Mouse (Mus musculus) midbrain, embryonic 10.5 days (tissue): ENCODE measurements at regions not wholly inside any gene's neighbourhood (a gene's known extent, or its start where the extent isn't known, plus 50 kb on each side); places are given as distances from the start of the nearest gene placed in this dataset.

Experiments used
- DNase-seq: peaks from one replicate; pipeline ENCODE4 v3.0.0-alpha.2; 2017; ENCODE audit warnings: low spot score
- H3K27ac ChIP-seq: fragments of 300-500 bp; sonication (generic); replicated peaks from 2 replicates; pipeline ENCODE4 v1.5.1; 2016; ENCODE audit warnings: mild to moderate bottlenecking
- H3K27me3 ChIP-seq: fragments of 300-500 bp; sonication (generic); 2 replicates; pipeline ENCODE4 v1.6.1; 2016; ENCODE audit warnings: low read depth, mild to moderate bottlenecking; ENCODE audit not compliant: poor library complexity, severe bottlenecking
- H3K36me3 ChIP-seq: fragments of 300-500 bp; sonication (generic); 2 replicates; pipeline ENCODE4 v1.6.1; 2016; ENCODE audit warnings: mild to moderate bottlenecking, moderate library complexity
- H3K4me1 ChIP-seq: fragments of 300-500 bp; sonication (generic); 2 replicates; pipeline ENCODE4 v1.6.1; 2016
- H3K4me3 ChIP-seq: fragments of 300-500 bp; sonication (generic); 2 replicates; pipeline ENCODE4 v1.5.1; 2016; ENCODE audit warnings: mild to moderate bottlenecking, moderate library complexity
- H3K9me3 ChIP-seq: fragments of 300-500 bp; sonication (generic); replicated peaks from 2 replicates; pipeline ENCODE4 v1.6.1; 2016; ENCODE audit warnings: mild to moderate bottlenecking
- WGBS: fragments of 180-500 bp; shearing (Covaris S2); methylation state at CpG from one replicate; pipeline ENCODE4 v1.1.7; 2016; 5-methylcytosine and 5-hydroxymethylcytosine counted together

- H3K27ac ChIP-seq: no peak overlapping the region
- 37% methylated on average over 5 of the region's 5 CpGs for whole genome bisulfite sequencing
Measured at GRCm38 (mm10) chr4:45657350-45657978, 125.2 kb upstream of the Shb start.

GRCm38 (mm10) chr4:45655780-45656179 lies 123.5 kb upstream of the Shb start:
- H3K27ac ChIP-seq: no peak overlapping the region
- H3K4me1 ChIP-seq: peaks cover 36% of the 10 kb centered on the region
- 64% methylated on average over 5 of the region's 5 CpGs for WGBS
- peaks cover 38% of the 10 kb centered on the region for H3K27me3 ChIP-seq
- no peak overlapping the region for H3K4me3 ChIP-seq
- no peak for DNase-seq
- no peaks in the 10 kb centered on the region for H3K9me3 ChIP-seq
- H3K36me3 ChIP-seq: no peaks in the 10 kb centered on the region

More at GRCm38 (mm10) chr4:45657350-45657978, 125.2 kb upstream of the Shb start:
- DNase-seq: no peak
- H3K27me3 ChIP-seq: peaks cover 37% of the 10 kb centered on the region
- H3K9me3 ChIP-seq: no peaks in the 10 kb centered on the region
- H3K36me3 ChIP-seq: no peaks in the 10 kb centered on the region
- H3K4me3 ChIP-seq: no peak overlapping the region
- peaks cover 36% of the 10 kb centered on the region for H3K4me1 ChIP-seq

DNA sequence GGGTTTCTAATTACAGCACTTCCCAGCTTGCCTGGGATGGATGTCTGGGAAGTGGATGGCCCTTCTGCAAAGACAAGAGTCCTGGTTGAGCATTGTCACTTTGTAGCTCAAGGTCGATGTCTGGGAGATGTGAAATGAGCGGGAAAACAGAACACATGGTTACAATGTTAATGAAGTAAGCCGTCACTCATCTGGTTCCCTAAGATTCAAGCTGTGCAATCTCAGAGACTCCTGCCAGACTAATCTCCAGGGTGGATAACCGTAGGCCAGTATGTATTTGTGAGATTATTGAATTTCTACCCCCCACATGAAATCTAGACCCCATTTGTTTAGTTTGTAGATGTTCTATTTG lies 122.5 kb upstream of the Shb start:
- H3K27ac ChIP-seq: peak overlapping the region; percentile 60; the same call in 1 of the 2 replicates
- no peaks in the 10 kb centered on the region for H3K9me3 ChIP-seq
- peak overlapping the region; percentile 26 for H3K4me3 ChIP-seq
- DNase-seq: no peak
- WGBS: 8% methylated on average over 4 of the region's 4 CpGs
- H3K36me3 ChIP-seq: no peaks in the 10 kb centered on the region
- H3K27me3 ChIP-seq: peaks cover 38% of the 10 kb centered on the region
- H3K4me1 ChIP-seq: peaks cover 36% of the 10 kb centered on the region

DNA sequence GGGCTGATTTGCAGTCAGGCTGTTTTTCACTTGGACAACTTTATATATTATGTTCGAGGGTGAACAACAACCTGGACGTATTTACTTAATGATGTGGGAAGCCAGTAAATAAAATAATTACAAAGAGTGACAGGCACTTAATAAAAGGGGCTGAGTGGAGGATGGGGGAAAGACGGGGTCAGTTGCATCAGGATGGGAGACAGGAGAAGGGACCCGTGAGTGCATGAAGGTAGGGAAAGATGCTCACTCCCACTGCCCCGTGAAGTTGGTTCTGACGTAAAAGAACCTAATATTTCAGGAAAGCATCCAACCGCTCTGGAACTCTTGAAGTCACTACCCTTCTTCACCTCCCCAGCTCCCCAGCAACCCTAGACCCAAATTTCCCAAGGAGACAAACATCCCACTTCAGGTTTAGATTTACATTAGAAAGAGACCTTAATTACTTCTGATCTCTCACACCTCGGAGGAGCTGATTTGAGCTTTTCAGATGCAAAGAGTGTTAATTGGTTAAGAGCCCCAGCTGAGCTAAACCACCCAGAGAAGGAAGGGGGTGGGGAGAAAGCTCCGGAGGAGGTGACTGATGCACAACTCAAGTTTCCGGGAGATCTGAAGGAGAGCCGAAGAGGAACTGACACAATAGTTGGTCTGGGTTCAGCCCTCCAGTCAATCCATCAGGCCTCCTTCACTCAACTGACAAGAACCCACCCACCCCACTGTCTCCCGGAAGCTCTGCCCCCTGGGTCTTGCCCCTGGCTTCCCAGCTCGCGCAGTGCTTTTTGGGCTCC lies 121.9 kb upstream of the Shb start:
- Histone ChIP-seq H3K27ac (peak overlapping the region; percentile 60; the same call in 1 of the 2 replicates), H3K36me3 (no peaks in the 10 kb centered on the region), H3K4me1 (peaks cover 36% of the 10 kb centered on the region), H3K4me3 (peak overlapping the region; percentile 26), H3K27me3 (peaks cover 38% of the 10 kb centered on the region), H3K9me3 (no peaks in the 10 kb centered on the region)
- peak; percentile 54 for DNase-seq
- WGBS: 4% methylated on average over 14 of the region's 14 CpGs

DNA sequence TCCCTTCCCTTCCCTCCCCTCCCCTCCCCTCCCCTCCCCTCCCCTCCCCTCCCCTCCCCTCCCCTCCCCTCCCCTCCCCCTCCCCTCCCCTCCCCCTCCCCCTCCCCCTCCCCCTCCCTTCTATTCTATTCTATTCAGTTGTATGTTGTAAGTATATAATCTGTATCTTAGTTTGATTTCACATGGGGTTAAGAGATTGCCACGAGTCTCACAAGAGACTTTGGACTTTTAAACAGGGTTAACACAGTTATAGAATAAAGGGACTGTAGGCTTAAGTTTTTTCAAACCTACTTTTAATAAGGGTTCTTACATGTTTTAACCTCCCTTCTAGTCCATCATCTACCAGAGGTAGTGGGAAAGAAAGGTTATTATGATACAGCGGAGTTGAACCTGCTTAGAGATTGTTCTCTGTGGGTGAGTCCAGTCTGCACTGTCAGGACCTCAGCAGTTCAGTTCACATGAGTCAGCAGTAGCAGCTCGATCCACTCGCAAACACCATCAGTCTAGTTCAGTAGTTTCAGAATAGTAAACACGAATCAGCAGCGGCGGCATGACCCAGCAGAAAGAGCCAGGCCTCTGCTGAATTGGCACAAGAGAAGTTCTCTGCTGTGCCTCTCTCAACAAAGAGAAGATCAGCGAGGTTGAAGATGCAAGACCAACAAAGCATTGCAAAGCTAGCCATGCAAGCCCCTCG lies 116.8 kb upstream of the Shb start:
- Histone ChIP-seq H3K27ac (no peak overlapping the region), H3K4me1 (peaks cover 16% of the 10 kb centered on the region), H3K27me3 (peaks cover 15% of the 10 kb centered on the region; the same call in 1 of the 2 replicates), H3K9me3 (no peaks in the 10 kb centered on the region), H3K4me3 (no peak overlapping the region), H3K36me3 (no peaks in the 10 kb centered on the region)
- no peak for DNase-seq
- 91% methylated on average over 9 of the region's 9 CpGs for WGBS

DNA sequence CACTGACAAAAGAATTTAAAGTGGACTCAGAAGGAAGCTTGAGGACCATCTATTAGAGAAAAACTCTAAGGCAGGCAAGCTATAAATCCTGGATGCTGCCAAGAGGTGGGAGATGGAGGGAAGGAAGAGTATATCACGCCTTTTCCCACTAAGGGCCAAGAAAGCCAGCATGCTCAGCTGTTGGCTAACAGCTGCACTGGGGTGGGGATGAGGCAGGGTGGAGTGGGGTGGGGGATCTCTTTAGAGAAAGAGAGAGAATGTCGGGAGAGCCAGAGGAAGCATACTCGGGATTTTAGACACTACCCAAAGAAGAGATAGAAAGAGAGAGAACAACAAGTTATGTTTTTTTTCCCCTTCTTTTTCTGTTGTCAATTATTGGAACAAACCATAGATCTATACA lies 115.2 kb upstream of the Shb start:
- no peak for DNase-seq
- no peak overlapping the region for H3K27ac ChIP-seq
- H3K27me3 ChIP-seq: peaks cover 9% of the 10 kb centered on the region; the same call in 1 of the 2 replicates
- no peaks in the 10 kb centered on the region for H3K36me3 ChIP-seq
- 88% methylated on average over 3 of the region's 3 CpGs for WGBS
- H3K4me1 ChIP-seq: peaks cover 14% of the 10 kb centered on the region
- H3K9me3 ChIP-seq: no peaks in the 10 kb centered on the region
- no peak overlapping the region for H3K4me3 ChIP-seq

GRCm38 (mm10) chr4:45642604-45643003 lies 110.3 kb upstream of the Shb start:
- Histone ChIP-seq H3K9me3 (no peaks in the 10 kb centered on the region), H3K4me3 (no peak overlapping the region), H3K36me3 (no peaks in the 10 kb centered on the region), H3K27me3 (peaks cover 5% of the 10 kb centered on the region; the same call in 1 of the 2 replicates), H3K4me1 (peaks cover 36% of the 10 kb centered on the region), H3K27ac (no peak overlapping the region)
- DNase-seq: no peak
- whole genome bisulfite sequencing: 79% methylated on average over 10 of the region's 10 CpGs

DNA sequence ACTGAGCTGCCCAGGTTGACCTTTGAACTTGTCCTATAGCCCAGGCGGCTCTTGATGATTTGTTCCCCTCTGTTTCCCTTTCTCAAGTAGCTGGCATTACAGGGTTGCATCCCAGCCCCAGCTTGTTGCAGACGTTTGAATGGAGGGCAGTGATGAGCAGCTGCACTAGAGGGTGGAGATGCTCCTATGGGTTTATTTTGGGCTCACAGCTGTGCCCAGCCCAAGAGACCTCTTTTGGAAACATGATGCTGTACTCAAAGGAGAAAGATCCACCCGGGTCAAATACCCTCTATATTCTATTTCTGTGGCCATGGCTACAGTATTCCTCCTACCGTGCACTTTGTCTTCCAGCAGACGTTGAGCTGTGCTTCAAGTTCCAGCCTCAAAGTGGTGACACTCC lies 109.0 kb upstream of the Shb start:
- no peak overlapping the region for H3K4me3 ChIP-seq
- H3K4me1 ChIP-seq: peaks cover 38% of the 10 kb centered on the region
- peaks cover 5% of the 10 kb centered on the region; the same call in 1 of the 2 replicates for H3K27me3 ChIP-seq
- H3K27ac ChIP-seq: no peak overlapping the region
- WGBS: 63% methylated on average over 5 of the region's 5 CpGs
- H3K9me3 ChIP-seq: peaks cover 6% of the 10 kb centered on the region
- DNase-seq: no peak
- no peaks in the 10 kb centered on the region for H3K36me3 ChIP-seq

GRCm38 (mm10) chr4:45640713-45641112 lies 108.4 kb upstream of the Shb start:
- 89% methylated on average over 11 of the region's 11 CpGs for WGBS
- peaks cover 5% of the 10 kb centered on the region; the same call in 1 of the 2 replicates for H3K27me3 ChIP-seq
- peaks cover 38% of the 10 kb centered on the region for H3K4me1 ChIP-seq
- DNase-seq: no peak
- H3K36me3 ChIP-seq: no peaks in the 10 kb centered on the region
- H3K27ac ChIP-seq: no peak overlapping the region
- peaks cover 9% of the 10 kb centered on the region for H3K9me3 ChIP-seq
- no peak overlapping the region for H3K4me3 ChIP-seq

DNA sequence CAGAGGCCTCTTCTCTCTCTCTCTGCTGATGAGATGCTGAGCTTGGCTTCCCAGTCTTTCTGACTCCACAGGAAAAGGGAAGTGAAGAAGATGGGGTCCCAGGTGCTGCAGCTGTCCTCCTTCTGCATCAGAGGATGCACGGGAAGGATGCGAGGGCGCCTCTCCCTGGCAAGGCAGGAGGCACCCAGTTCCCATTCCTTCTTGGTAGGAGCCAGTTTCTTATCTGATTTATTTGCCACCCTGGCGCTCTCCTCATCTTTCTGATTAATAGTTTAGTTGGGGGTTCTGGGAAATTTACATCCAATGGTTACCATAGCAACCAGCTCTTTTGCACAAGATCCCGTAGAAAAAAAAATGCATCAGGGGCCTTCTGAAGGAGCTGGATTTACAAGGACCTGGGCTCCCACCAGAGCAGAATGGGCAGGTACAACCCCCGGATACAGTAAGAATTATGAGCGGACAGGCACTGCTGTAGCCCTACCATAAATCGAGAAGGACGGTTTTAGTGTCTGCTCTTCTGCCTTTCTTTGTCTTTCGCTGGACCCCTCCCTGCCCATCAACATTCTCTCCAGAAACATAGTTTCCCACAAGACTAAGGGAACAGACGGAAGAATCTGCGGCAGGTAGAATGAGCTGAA lies 107.2 kb upstream of the Shb start:
- Histone ChIP-seq H3K27me3 (peaks cover 5% of the 10 kb centered on the region; the same call in 1 of the 2 replicates), H3K4me1 (peaks cover 32% of the 10 kb centered on the region), H3K9me3 (peaks cover 9% of the 10 kb centered on the region), H3K36me3 (no peaks in the 10 kb centered on the region), H3K27ac (no peak overlapping the region), H3K4me3 (no peak overlapping the region)
- DNase-seq: no peak
- WGBS: 86% methylated on average over 12 of the region's 12 CpGs

DNA sequence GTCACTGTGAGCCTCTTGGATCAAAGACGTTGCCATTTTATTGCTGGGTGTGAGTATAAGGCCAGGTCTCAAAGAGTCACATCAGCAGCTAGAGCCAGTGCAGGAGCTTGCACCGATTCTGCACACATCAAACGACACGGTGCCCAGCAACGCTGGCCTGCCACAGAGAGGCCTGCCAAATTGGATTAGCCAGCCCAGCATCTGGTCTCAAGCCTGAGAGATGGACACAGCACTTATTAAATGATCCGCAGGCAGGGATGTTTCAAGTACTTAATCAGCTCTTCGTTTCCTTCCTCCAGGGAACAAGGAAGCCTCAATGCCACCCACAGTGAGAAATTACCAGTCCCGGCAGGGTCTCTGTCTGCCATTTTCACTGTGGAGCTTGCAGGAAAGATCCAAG lies 106.1 kb upstream of the Shb start:
- H3K4me3 ChIP-seq: no peak overlapping the region
- H3K4me1 ChIP-seq: peaks cover 24% of the 10 kb centered on the region
- H3K36me3 ChIP-seq: no peaks in the 10 kb centered on the region
- H3K27me3 ChIP-seq: peaks cover 5% of the 10 kb centered on the region; the same call in 1 of the 2 replicates
- H3K9me3 ChIP-seq: peaks cover 9% of the 10 kb centered on the region
- 33% methylated on average over 8 of the region's 8 CpGs for WGBS
- H3K27ac ChIP-seq: peak overlapping the region; percentile 49
- DNase-seq: peak; percentile 37

GRCm38 (mm10) chr4:45631276-45632045 lies 99.2 kb upstream of the Shb start:
- no peak overlapping the region for H3K4me3 ChIP-seq
- no peaks in the 10 kb centered on the region for H3K36me3 ChIP-seq
- DNase-seq: no peak
- peaks cover 5% of the 10 kb centered on the region for H3K9me3 ChIP-seq
- 0 out of 2 replicates have a peak, but pooled peaks cover 9% of the 10 kb centered on the region for H3K4me1 ChIP-seq
- H3K27ac ChIP-seq: no peak overlapping the region
- WGBS: 80% methylated on average over 7 of the region's 7 CpGs
- peaks cover 10% of the 10 kb centered on the region; the same call in 1 of the 2 replicates for H3K27me3 ChIP-seq
